Mouse (Mus musculus): Measurements from ENCODE around the gene Stab2. TPM values are rescaled to one million over a fixed set of nuclear protein-coding genes. Genes with fewer than 3 reads are reported as not detected.

Stab2 gene
- total RNA-seq, 2 experiments from 2014 or later: 0.09 to 0.37 TPM

- DNase-seq (ENCODE audit: low spot score in 2 of 2): no peak
Measured at GRCm38 (mm10) chr10:86829515-86829914, 178.3 kb downstream of the Stab2 start.

GRCm38 (mm10) chr10:86828221-86829135, 179.3 kb downstream of the Stab2 start:
- DNase-seq (ENCODE audit: low spot score in 2 of 2): no peak

GRCm38 (mm10) chr10:86826929-86827328, 180.9 kb downstream of the Stab2 start:
- DNase-seq (ENCODE audit: low spot score in 2 of 2): no peak

- no peak for DNase-seq (ENCODE audit: low spot score in 2 of 2)
Measured at GRCm38 (mm10) chr10:86825871-86826522, 181.8 kb downstream of the Stab2 start.

GRCm38 (mm10) chr10:86824871-86825270, 183.0 kb downstream of the Stab2 start:
- no peak for DNase-seq (ENCODE audit: low spot score in 2 of 2)

DNA sequence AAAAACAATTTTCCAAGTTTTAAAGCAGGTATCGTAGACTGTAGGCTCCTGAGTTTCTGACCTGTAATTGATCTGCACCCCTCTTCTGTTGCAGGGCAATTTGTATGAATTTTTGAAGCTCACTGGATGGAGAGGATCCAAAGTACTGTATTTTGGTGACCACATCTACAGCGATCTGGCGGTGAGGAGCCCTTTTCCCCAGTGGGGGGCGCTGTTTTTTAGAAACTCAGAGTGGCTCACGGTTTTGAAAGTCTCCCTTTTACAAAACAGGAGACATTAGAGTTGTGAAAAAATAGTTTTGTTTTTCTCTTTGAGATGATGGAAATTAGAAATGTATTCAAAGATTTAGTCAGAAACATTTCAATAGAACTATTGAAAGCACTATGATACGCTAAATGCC, 183.7 kb downstream of the Stab2 start:
- DNase-seq (ENCODE audit: low spot score in 2 of 2): no peak

DNA sequence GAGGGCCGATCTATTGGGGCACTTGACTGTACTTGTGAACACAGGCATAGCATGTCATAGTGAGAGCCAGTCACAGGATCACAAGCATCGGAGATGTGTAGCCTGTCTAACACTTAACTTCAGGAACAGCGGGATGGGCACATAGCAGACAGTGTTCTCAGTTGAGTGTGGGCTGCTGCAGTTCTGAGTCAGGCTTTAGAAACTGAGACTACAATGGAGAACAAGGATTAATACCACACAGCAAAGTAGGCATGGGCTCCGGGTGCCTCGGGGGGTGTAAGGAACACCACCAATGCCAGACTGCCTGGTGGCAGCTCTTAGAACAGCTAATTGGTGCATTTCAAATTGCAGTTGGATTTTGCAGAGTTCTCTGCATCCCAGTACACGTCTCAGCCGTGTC, 186.8 kb downstream of the Stab2 start:
- DNase-seq (ENCODE audit: low spot score in 2 of 2): no peak

- DNase-seq (ENCODE audit: low spot score in 2 of 2): peak in 1 of 2 experiments; percentile 30
Measured at GRCm38 (mm10) chr10:86819649-86820165, 188.1 kb downstream of the Stab2 start.

GRCm38 (mm10) chr10:86815133-86815532, 192.7 kb downstream of the Stab2 start:
- DNase-seq (ENCODE audit: low spot score in 2 of 2): no peak

DNA sequence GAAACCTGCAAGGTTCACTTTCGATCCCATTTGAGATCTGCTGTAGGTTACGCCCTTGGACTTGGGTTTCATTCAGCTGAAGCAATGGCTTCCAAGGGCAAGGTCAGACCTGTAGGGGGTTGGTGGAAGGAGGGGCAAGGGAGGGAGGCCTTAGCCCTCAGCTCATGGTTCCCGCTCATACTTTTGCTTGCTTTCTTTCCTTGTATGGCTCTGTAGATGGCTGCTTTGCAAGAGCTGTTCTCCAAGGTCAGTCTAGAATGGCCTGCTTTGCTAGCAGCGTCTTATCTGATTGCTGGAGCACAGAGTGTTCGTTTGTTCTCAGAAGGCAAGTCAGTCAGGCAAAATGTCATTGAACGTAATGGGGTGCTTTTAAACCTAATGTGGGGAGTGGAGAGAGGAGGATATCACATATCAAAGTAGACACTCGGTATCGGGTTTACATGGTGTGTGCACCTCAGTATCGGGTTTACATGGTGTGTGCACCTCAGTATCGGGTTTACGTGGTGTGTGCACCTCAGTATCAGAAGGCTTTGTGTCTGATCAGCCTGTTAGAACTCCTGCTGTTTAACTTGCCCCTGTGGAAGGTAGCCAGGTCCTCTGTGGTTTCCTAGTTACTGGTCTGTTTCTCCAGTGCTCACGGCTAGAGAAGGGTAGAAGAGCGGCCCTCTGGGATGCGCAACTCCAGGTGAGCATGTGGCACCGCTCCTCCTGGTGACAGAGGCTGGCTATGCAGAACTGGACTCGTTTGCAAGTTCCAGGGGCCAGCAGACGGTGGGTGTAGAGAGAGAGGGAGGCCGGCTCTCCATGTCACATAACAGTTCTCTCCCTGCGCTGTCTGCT, 193.3 kb downstream of the Stab2 start:
- DNase-seq (ENCODE audit: low spot score in 2 of 2): no peak

DNA sequence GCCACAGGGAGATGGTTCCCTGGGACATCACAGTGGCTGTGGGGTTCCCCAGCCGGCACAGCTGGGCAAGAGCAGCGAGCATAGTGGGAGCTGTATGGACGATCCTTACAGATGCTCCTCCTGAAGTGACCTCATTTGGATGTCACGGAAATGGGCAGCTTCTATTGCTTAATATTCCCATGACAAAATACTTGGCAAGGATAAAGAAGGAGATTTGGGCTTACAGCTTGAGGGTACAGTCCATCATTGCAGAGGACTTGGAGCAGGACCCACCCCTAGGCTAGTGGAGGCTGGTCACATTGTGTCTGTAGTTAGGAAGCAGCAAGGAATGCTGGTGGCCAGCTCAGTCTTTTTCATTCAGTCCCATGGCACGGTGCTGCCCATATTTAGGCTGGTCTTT, 197.2 kb downstream of the Stab2 start:
- no peak for DNase-seq (ENCODE audit: low spot score in 2 of 2)

GRCm38 (mm10) chr10:86810000-86810399, 197.8 kb downstream of the Stab2 start:
- peak in 1 of 2 experiments; percentile 50 for DNase-seq (ENCODE audit: low spot score in 2 of 2)

- DNase-seq (ENCODE audit: low spot score in 2 of 2): no peak
Measured at GRCm38 (mm10) chr10:86808013-86808758, 199.6 kb downstream of the Stab2 start.

DNA sequence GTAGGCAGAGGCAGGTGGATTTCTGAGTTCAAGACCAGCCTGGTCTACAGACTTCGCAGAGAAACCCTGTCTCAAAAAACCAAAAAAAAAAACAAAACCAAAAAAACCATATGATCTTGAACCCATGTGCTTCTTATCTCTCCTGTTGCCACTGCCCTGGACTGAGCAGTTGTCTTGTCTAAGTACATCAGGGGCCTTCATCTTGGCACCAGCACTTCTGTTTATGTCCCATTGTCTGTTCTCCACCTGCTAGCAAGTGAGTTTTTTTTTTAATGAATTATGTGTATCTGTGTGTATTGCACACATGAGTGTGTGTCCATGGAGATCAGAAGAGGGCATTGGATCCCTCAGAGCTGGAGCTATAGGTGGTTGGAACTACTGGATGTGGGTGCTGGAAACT, 200.5 kb downstream of the Stab2 start:
- DNase-seq (ENCODE audit: low spot score in 2 of 2): no peak

DNA sequence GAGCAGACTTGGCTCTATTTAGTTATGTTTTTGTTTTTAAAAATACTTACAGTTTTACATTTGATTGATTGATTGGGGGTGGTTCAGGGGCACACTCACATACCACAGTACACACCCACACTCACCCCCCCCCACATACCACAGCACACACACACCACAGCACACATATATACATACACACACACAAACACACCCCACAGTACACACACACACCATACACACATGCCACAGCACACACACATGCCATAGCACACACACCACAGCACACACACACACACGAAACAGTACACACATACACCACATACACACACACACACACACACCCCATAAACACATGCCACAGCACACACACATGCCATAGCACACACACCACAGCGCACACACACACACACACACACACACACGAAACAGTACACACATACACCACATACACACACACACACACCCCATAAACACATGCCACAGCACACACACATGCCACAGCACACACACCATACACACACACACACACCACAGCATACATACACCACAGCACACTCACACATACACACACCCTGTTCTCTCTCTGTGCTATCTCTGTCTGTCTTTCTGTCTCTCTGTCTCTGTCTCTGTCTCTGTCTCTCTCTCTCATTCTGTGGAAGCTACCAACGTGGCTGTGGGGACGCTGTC, 211.6 kb downstream of the Stab2 start:
- DNase-seq (ENCODE audit: low spot score in 2 of 2): no peak

- peak; percentile 18 to 29 for DNase-seq (ENCODE audit: low spot score in 2 of 2)
Measured at GRCm38 (mm10) chr10:86794794-86795535, 212.9 kb downstream of the Stab2 start.

GRCm38 (mm10) chr10:86794196-86794595, 213.6 kb downstream of the Stab2 start:
- no peak for DNase-seq (ENCODE audit: low spot score in 2 of 2)

GRCm38 (mm10) chr10:86793509-86793951, 214.3 kb downstream of the Stab2 start:
- DNase-seq (ENCODE audit: low spot score in 2 of 2): no peak

DNA sequence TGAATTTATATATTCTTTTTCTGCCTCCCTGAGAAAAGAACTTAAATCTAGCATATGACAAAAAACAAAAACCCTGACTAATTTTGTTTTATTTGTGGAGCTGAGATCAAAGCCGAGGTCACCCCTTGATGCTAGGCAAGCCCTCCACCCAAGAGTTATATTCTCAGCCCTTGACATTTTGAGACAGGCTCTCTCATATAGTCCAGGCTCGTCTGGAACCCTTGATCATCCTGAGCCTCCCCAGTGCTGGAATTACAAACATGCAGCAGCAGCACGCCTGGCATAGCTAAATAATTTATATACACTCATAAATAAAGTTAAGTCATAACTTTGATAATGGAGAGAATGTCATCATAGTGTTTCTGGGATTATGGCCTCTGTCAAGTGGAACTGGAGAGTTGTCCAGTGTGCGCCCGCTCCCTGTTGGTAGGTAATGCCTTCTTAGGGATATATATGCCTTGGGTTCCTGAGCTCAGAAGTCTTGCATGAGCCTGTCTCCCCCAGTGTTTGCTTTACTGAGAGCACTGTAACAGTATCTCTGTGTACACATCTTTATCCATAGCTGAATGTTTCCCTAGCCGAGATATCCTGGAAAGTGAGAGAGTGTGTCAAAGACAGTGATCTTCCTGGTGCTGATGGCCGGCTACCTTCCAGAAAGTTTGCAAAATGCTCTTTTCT, 216.2 kb downstream of the Stab2 start:
- no peak for DNase-seq (ENCODE audit: low spot score in 2 of 2)
